Mouse (Mus musculus) T-cell, adult 2 months (primary cell): ENCODE measurements around the gene Pygl.
"Not testable (repeated sequence)": the region's sequence is repeated elsewhere in the genome, so short reads cannot be mapped to it uniquely, and the experiment has no call there.

Experiments used
- DNase-seq: peaks from one replicate; pipeline ENCODE4 v3.0.0; 2022; ENCODE audit warnings: low spot score

The Pygl gene

DNA sequence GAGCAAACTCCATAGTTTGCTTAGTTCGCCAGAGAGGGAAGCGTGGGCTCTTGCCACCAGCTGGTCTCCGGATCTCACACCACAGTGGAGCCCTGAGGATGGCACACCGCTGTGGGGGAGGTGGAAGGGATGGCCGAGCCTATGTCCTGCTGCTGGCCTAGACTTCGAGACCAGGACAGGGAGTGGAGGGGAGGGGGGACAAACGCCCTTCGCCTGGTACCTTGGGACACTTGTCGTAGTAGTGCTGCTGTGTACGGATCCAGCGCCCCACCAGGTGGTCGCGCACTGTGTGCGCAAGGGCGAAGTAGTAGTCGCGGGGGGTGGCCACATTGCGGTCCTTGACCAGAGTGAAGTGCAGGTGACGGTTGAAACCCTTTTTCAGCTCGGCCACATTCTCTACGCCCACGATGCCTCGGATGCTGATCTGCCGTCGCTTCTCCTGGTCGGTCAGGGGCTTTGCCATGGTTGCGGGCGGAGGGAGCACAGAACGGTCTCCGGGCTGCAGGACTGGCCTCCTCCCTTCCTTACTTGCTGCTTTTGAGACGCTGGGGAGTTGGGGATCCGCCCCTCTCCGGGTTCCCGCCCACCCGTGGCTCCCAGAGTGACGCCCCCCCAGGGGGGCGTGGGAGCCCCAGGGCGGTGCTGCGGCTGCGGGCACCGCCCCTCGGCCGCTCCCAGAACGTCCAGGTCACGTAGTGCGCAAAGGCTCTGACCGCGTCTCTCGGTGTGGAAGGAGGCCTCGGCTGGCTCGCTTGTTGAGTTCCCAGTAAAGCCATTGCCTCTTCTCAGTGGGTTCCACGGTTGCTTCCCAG, 4.0 kb downstream of the Pygl start:
- peak; percentile 48 for DNase-seq

DNA sequence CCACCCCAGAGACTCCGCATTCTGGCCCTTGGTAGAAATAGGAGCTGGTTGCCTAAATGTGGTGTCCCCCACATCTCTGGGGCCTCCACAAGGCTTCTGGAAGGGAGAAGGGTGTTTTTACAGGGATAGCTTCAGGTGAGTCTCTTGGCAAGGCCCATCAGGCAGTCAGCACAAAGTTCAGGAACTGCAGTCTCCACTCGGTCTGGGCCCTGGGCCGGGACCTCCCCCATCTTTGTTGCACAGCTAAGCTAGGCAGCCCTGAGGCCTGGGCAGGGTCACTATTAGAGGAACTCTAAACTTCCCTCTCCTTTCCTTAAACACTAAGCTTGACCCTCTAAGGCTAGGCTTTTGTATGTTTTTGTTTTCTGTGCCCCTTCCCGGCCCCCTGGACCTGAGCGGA, 4.6 kb downstream of the Pygl start:
- no peak for DNase-seq

DNA sequence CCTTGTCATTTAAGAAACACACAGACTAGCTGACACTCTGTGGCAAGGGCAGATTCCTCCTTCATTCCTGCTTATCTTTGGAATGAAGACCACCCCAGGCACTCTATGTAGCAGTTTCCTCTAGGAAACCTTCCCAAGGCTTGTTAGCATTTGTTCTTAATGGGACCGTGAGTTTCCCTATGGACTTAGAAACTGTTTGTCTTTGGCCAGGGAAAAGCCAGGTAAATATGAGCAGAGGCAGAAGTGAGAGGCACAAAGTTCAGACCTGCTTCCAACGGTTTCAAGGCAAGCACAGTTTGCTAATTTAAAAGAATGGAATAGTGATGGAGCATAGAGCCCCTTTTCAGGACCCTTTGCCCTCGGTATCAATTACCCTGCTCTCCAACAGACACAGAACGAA, 8.0 kb downstream of the Pygl start:
- no peak for DNase-seq

DNA sequence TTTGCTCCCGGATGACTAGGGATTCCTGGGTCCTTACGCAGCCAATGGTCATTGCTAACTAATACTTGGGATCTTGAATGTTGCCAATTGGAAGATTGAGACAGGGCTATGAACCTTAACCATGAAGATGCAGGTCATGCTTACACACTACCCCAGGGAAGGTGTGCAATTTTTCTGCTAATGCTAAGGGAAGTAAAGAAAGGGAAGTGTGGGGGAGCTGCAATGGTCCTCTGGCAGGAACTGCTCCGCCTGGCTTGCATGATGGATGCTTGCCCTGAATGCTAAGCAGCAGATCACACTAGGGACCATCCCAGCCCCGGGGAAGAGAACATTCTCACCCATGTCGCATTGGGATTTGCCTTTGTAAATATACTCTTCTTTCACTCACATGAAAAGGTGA, 9.9 kb downstream of the Pygl start:
- no peak for DNase-seq

DNA sequence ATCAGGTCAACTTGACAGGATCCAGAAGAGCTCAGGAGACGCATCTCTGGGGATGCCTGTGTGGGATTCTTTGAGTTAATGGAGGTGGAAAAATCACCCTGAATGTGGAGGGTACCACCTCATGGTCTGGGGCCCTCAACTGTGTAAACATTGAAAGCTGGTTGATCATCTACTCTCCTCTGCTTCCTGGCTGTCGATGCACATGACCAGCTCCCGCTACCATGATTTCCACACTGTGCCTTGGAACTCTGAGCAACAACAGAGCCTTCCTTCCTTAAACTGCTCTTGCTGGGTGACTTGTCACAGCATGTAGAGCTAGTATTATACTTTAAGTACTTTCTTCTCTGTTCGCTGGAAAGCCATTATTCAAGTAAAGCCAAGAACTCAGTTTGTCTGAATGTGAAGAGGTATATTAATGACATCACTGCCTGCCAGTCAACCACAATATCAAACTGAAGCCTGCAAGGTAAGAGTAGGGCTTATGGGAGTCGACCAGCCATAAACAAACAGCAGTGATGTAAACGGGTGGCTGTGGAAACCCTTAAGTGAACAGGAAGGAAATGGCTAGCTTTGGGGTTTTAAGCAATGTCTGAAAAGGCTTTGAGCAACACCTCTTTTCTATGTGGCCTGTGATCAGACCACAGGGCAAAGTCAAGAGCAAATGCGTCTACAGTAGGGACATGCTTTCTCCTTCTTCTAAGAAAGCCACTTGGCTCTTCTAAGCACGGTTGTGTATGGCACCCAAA, 12.3 kb downstream of the Pygl start:
- DNase-seq: peak; percentile 74

DNA sequence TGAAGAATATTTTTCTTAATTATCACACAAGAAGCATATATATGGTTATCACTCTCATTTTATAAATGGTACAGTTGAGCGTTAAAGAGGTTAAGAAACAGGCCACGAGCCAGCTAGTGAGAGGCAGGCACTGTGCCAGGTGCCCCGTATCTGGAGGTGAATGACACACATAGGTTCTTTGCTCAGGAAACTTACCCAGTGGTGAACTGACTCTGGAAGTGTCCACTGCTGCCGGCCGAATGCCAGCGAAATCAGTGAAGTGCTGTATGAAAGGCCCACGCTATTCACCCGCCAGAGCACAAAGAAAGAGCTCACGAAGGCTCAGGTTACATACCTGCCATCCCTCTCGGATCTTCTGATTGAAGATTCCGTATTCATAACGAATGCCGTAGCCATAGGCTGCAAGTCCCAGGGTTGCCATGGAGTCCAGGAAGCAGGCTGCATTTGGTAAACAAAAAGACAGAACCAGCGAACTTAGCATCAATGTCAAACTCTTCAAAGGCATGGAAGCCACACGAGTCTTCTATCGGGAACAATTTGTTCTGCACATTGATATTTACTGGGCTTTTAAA, 15.0 kb downstream of the Pygl start:
- no peak for DNase-seq

DNA sequence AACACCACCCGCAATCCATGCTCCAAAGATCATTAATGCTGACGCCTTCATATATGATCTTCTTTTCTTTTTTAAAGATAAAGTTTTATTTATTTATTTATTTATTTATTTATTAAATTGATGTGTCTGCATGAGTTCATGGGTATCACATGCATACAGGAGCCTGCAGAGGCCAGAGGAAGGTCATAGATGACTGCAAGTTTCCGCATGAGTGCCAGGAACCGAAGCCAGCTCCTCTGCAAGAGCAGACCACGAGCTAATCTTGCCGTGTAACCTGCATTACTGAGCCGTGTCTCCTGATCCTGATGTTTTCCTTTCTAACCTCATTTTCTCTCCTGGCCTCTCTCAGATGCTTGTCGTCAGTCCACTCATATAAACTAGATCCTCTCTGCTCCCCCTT, 17.0 kb downstream of the Pygl start:
- DNase-seq: no peak

DNA sequence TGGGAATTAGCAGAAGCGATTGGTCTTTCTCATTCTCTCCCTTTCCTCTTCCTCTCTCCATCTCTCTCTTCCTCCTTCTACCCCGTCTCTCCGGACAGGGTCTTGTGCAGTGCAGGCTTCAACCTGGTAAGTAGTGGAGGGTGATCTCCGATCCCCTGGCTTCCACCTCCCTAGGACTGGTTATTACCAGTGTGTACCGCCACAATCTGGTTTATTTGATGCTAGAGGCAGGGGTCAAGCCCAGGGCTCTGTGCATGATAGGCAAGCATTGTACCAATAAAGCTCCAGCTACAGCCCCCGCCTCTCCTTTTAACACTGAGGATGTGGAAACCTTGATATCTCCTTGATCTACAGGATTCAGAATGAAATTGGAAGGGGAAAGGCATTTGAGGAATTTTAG, 17.7 kb downstream of the Pygl start:
- DNase-seq: no peak

DNA sequence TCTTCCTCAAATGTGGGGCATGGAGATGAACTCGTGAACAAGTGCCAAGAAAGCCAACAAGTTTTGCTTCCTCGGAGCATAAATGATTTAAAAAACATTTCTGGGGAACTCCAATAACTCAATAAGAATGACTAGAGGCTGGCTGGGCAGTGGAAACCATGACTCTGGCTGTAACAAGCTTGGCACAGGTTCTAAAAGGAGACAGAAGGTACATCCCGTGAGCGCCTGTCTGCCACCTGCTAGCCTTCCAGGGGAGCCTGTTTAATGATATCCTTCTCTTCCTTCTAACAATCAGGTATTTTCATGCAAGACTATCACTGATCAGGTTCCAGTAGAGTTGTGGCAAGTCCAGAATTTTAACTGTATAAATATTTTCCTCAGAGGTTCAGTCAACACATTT, 18.8 kb downstream of the Pygl start:
- DNase-seq: no peak

DNA sequence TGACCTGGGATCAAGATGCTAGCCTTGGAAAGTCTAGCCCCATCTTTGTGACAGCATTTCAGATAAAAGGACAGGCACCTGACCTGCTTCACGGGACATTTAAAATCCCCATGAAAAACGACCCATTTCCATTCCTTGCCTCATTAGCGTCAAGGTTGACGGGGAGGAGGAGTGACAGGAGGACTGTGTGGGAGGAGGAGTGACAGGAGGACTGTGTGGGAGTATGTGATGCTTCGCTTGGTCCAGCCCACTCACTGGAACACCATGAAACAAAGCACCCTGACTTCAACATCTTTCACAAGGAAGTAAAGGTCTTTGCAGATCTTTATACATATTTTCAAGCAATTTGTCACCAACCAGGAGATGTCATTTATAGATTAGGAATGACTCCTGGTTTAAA, 23.1 kb downstream of the Pygl start:
- DNase-seq: no peak

DNA sequence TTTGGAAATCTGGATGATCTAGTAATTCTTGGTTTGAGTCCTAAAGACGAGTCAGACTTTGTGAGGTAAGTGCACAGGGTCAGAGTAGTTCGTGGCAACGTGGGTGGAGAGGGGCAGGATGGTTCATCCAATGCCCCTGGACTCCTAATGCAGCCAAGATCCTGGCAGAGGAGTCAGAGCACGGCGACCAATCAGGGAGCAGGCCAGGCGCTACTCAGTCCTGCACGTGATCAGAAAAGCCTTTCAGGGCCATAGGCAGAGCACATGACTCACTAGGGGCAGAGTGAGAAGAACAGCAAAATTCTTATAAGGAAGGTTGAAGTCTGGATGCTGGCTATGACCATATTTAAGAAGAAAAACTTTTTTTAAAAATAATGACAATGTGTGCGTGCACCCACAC, 26.9 kb downstream of the Pygl start:
- no peak for DNase-seq

DNA sequence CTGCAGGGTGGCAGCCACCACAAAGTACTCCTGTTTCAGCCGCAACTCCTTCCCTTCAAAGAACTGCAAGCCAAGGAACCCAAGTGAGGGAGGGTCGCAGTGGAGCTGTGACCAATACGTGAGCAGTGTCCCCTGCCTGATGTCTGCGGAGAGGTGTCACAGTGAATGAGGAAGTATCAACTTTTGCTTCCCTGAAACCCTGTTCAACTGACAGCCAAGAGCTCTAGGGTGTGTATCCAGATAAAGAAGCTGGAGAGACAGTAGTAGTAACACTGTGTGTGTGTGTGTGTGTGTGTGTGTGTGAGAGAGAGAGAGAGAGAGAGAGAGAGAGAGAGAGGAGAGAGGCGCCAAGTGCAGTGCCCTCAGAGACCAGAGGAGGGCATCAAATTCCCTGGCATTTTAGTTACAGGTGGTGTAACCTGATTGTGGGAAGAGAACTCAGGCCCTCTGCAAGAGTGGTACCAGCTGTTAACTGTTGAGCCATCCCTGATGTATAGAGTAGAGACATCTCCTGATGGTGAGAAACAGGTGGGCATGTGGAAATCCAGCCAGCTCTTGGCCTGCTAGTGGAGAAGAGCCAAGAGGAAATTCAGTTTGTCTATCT, 29.3 kb downstream of the Pygl start:
- DNase-seq: no peak

DNA sequence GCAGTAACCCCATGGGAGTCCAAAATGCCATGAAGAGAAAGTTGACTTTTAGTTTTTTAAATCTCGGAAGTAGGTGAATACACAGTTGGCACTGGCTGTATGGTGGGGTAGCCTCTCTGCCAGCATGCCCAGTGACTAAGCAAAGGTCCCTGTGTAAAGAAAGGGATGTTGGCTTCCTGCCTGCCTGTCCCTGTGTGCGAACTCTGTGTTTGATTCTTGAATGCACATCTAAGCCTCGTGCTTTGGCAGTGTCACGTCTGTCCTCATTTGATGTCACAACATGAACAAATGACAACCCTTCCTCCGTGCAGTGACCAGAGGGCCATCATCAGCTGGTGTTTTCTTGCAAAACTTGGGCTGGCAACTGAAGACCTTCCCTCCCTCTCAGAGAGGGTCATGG, 34.9 kb downstream of the Pygl start:
- no peak for DNase-seq

DNA sequence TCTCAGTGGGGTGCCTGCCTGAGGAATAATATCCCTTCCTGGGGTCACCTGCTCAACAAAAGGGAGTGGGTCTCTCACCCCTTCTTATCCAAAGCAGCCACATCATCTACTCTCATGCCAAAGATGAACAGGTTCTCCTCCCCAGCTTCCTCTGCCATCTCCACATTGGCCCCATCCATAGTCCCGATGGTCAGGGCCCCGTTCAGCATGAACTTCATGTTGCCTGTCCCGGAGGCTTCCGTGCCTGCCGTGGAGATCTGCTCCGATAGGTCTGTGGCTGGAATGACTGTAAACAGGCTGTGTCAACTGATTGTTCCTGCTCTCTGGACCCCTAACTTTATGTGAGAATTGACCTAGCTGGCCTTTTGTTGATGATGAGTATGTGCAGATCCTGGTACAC, 35.9 kb downstream of the Pygl start:
- no peak for DNase-seq

DNA sequence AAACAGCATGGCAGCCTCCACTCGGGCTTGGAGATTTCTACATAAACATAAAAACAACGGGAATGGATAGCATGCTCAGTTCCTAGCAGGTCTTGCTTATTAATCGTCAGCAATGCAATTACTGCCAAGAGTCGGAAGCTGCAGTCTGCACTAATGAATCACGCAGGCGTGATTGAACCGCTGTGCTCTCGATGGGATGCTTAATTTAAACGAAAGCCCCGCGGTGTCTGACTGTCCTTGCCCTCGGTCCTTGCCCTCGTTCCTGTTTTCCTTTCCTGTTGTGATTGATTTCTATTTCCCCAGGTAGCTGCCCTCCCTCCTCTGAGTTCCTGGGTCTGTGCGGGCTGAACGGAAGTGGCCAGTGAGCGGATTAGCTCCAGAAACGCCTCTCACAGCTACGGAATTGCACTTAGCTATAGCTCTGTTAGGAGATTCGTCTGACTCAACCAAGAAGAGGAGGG, 39.0 kb downstream of the Pygl start:
- DNase-seq: no peak

DNA sequence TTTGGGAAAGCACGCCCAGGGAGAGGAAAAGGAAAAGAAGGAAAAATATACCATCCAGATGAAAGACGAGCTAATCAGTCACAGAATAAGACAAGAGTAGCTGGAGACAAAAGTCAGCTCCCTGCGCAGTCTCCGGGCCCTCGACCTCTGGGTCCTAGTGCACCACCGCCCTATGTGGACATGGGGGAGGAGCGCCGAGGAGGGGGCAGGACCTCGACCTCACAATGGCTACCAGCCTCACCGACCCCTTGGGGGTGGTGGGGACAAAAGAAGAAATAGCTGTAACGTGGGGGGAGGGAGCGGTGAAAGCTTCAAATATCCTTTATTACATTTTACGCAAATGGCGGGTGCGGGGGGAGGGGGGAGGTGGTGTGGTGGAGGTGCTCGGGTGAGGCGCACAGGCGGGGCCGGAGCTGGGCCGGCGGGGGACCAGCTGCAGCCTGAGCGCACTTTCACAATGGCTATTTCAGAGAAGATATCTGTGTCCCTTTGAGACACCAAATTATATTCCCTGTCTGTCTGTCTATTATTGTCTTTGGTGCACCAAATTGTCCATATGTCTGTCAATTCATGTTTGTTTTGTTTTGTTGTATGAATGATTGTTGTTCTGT, 47.0 kb downstream of the Pygl start:
- no peak for DNase-seq

DNA sequence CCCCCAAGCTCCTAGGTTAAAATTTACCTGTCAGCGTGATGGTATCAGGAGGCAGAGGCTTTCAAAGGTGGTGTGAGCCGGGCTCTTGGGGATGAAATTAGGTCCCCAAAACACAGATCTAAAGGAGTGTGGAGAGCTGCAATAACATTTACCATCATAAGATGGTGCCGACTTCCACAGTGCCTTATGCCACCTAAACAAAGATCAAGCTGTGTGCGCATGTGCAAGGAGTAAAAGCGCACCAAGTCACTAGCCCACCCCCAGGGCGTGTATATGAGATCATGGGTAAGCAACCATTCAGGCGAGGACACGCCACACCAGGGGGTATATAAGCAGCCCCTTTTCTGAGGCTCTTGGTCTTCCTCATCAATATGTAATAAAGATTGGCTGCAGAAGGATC, 47.8 kb downstream of the Pygl start:
- not testable (repeated sequence) for DNase-seq

DNA sequence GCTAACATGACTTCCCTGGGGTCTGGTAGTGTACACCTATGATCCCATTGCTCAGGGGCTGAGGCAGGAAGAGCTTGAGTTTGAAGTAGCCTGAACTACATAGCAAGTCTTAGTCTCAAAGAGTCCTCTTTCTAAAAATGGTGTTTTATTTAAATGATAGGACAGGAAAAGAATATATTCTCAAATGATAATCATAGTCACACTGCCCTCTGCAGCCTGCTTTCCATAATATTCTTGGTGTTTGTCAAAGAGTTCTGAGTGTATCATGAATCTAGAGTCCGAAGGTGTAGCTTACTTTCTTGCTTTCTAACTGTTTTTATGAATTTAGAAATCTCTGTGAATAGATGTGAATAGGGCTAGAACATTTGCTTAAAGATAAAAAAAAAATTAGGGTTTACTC, 61.3 kb downstream of the Pygl start:
- no peak for DNase-seq

DNA sequence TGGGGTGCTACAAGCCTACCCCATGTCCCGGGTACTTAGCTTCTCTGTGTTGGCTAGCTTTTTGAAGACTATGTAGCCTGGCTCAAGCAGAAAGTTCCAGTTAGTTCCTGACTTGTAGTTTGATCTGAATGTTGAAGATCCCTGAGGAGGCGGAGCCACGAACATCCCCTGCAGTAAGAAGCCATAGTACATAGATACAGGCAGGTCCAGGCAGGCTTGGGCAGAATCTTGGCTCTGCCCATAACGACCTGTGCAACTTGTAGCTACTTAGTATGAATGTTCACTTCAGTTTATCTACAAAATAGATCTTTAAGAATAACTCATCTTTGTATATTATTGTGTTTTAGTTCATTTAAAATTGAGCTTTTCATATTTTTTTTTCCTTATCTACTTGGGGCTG, 63.3 kb downstream of the Pygl start:
- no peak for DNase-seq

DNA sequence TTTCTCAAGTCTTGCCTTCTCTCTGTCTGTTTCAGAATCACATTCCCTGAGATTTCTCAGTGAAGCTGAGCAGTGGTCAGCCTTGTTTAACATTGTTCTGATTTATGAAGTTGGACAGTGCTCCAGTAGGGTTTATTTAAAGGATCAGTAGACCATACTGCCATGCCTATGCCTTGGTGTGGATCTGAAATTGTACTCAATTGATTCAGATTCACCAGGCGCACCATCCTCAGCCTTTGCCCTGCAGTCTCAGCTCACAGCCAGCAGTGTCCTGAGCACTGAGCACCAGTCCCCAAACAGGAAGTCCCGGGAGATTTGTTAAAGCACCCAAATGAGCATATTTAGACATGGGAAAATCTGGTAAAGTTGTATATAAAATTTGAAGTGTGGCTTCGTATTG, 66.5 kb downstream of the Pygl start:
- DNase-seq: no peak

DNA sequence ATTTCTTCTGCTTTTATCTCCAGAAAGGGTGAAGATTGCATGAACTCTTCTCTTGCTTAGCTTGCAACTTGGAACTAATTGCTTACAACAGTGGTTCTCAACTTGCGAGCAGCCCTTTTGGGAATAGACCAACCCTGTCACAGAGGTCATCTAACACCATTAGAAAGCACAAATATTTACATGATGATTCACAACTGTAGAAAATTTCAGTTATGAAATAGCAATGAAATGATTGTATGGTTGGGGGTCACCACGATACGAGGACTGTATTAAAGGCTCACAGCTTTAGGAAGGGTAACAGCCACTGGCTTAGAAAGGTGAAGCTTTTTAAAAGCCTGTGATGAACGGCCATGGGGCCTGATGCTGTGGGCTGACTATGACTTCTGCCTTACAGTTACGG, 70.2 kb downstream of the Pygl start:
- DNase-seq: no peak

DNA sequence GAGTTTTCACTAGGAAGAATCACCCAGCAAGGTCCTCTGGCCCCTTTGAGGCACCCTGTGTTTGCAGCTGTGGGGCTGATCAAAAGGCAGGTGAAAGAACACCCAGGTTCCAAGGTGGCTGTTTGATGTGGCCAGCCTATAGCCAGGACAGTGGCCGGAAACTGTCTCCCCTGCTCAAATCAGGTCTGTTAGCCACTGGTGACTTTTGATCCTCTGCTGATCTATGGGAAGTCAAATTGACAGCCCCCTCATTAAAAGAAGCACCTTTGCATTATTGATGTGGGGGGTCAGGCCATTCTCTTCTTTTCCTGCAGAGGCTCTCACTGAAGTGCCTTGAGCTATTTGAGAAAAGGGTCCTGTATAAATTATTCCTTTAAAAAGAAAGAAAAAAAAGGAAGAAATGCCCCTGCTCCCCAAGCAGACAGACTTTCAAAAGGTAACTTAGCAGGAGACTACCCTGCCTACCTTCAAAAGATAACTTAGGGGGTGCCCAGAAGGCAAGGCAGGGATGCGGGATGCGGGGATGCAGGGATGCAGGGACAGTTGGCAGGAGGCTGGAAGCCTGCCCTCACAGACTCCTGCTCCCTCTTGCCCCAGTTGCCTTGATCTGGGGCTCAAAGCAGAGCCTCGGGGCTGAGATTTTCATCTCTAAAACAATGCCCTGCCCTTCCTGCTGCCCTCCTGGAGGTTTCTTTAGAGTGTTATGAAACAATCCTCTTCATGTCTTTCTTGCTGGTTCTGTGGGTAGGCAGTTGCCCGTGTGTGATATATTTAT, 73.8 kb downstream of the Pygl start:
- DNase-seq: no peak
